Mouse (Mus musculus) left cerebral cortex, adult 11 months (tissue): ENCODE measurements around the gene Stt3b.
"Not testable (repeated sequence)": the region's sequence is repeated elsewhere in the genome, so short reads cannot be mapped to it uniquely, and the experiment has no call there.

Source experiments
- DNase-seq: peaks from one replicate; pipeline ENCODE4 v3.0.0; 2022; ENCODE audit warnings: low spot score

The Stt3b gene

GRCm38 (mm10) chr9:115317049-115317448 is 6.8 kb upstream of the Stt3b start:
- no peak for DNase-seq

DNA sequence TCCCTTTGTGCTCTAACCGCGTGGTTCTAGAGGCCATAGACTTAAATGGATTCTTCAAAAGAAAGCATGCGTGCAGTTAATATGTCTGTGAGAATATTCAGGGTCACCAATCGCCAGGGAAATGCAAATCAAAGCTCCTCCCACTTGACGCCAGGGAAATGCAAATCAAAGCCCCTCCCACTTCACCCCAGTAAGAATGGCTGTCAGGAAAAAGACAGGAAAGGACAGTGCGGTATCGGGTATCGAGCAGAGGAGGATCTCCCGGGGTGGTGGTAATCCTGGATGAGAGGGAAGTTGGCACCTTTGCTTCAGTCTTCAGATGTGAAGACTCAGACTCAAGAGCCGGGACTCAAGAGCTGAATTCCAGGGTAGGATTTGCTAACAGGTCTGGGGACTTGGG is 4.3 kb upstream of the Stt3b start:
- DNase-seq: no peak

- no peak for DNase-seq
Observed at GRCm38 (mm10) chr9:115313830-115314229, 3.6 kb upstream of the Stt3b start.

DNA sequence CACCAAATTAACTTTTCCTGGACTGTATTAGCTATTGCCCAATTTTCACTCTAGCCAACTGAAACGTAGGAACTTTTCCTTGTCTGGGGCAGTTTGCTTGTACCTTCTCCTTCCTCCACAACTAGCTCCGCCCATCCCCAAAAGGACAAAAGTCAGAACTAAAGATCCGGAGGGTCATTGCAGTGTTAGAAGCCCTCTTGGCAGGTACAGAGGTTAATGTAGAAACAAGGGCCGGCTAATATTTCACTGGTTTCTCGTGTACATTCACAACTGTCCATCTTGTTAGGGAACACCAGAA is 951 bp upstream of the Stt3b start:
- no peak for DNase-seq

DNA sequence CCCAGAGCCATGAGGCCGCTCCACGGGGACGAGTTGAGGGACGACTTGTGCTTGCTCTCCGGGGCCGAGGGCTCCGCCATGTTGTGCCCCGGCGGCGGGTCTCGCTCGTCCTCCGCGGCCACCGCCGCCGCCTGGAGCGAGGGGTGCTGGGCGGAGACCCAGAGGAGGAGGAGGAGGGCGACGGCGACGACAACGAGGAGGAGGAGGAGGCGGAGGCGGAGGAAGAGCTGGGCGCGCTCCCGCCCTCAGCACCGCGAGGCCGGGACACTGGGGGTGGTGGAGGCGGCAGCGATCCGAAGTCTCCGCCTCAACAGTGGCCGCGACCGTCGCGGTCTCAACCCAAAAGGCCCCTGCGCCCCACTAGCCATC is 260 bp downstream of the Stt3b start:
- DNase-seq: no peak

- no peak for DNase-seq
Observed at GRCm38 (mm10) chr9:115309381-115309971, 745 bp downstream of the Stt3b start.

DNA sequence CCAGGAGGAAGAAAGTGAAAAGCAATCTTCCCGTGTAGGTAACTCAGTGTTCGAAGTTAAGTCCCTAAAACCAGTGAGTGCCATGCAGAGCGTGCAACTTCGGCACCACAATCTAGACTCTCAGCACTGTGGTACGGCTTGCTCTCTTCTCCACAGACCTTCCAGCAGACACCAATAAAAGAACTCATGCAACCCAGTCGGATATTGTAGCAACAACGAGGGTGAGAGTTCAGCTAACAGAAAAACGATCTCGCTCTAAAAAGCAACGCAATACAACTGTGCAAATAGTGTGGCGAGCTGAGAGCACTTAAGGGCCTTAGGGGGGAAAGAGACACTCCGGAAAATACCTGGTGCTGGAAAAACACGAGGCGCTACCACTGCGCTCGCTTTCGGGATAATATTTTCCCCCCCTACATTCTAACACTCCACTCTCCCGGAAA is 1.3 kb downstream of the Stt3b start:
- DNase-seq: no peak

DNA sequence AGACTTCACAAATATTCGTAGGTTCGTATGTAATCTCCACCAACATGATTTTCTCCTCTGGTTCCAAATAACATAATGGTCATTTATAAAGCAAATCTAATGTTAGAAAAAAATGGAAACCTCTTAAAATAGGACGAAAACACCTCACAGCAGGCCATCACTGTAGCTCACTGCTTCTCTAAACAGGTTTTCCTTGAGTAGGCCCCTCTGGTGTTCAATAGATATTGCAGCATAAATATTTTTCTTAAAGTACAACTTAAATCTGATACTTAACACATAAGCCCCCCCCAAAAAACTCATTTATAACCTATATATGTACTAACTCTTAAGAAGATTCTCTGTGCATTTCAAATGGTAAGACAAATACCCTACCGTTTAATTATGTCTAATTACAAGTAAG is 1.8 kb downstream of the Stt3b start:
- DNase-seq: no peak

GRCm38 (mm10) chr9:115306202-115306601 is 4.0 kb downstream of the Stt3b start:
- DNase-seq: no peak

- DNase-seq: no peak
Observed at GRCm38 (mm10) chr9:115304149-115304548, 6.1 kb downstream of the Stt3b start.

DNA sequence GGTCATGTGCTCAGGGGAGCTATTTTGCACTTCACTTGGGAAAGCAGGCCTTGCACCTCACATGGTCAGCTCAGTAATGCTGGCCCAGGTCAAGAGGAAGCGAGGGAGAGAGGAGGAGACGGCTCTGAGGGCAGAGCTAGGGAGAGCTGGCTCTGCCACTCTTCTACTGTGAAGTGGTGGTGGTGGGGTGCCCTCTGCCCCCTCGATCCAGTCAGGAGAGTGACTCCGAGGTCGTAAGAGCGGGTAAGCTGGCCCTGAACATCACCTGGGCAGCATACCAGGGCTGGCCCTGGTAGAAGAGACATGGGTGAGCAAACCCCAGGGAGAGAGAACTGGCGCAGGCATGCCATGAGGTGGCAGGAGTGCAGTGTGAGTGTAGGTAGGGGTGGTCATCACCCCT is 8.6 kb downstream of the Stt3b start:
- no peak for DNase-seq

DNA sequence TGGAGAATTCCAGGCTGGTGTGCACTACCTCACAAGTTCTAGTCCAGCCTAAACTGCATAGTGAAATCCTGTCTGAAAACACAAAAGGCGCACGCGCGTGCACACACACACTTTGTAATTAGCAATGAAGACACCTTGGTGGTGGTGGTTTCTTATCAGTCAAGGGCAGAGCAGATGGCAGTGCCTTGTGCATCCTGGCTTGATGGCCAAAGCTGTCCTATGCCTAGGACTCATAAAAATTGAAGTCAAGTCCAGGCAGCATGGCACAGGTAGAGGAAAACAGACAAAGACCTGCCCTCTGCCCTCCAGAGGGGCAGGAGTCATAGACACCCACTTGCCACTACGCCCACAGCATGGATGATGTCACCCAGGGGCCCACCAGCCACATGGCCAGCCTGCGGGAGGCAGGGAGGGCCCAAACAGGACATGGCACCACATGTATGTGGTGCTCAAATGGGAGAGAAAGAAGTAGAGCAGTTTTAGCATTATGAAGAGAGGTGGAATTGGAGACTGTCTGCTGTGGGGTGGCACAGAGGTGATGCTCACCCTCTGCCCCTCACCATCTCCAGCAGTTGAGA is 9.1 kb downstream of the Stt3b start:
- DNase-seq: no peak

DNA sequence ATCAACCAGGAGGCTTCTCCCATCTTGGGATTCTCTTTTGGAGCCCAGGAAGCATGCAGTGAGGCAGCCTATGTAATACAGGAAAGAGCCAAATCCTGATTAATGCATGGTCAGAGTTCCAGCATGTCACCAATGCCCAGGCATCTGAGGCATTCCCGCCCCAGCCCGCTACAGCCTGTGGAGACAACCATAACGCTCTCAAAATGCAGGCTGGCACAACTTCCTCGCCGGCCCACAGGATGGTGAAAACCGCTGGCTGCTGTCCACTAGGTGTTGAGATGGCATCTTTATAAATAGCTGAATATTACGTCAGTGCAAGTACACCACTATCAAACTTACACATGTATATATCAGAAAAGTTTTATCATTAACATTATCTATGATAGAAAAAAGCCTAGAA is 13.5 kb downstream of the Stt3b start:
- DNase-seq: no peak

DNA sequence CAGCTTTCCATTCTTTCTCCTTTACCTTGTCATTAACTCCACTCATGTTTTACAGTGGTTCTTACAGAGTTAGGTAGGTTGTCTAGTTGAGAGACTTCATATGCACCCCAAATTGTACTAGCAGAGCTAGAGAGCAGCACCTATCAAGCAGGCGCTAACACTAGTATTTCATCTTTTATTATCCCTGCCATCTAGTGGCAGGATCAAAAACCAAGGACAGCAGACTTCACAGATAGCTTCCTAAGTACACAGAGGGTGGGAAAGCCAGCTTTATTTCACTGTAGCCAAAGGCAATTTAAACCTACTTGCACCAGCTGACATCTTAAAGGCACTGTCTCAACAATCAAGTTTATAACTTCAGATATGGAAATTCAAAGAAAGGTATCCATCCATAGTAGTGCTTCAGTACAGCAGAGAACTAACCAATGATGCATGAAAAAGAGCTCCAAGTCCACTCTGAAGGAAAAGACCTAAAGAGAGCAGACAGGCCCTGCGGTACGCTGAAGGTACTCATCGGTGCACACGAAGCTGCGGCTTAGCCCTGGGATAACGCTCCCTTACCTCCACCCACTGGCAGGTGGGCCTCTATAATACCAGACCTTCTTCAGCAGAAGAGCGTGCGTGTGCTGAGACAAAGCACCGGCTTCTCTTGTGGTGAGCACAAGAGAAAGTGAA is 16.2 kb downstream of the Stt3b start:
- DNase-seq: no peak

GRCm38 (mm10) chr9:115287774-115288434 is 22.3 kb downstream of the Stt3b start:
- no peak for DNase-seq

- DNase-seq: no peak
Observed at GRCm38 (mm10) chr9:115284385-115284784, 25.8 kb downstream of the Stt3b start.

DNA sequence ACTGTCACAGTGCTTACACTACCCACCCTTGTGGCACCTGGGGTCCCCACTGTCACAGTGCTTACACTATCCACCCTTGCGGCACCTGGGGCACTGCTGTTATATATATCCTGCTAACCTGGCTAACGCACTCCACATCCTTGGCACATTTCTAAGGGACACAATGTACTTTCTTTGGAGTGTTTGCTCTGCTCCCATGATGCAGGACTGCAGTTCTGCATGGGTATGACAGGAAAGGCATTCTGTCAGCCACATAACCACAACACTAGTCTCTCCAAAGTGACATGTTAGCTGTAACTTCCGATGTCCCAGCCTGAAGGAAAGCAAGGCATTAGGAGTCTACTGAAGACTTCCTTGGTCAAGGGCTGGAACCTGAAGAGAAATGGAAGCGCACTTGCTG is 26.8 kb downstream of the Stt3b start:
- DNase-seq: no peak

GRCm38 (mm10) chr9:115278641-115279040 is 31.6 kb downstream of the Stt3b start:
- no peak for DNase-seq

DNA sequence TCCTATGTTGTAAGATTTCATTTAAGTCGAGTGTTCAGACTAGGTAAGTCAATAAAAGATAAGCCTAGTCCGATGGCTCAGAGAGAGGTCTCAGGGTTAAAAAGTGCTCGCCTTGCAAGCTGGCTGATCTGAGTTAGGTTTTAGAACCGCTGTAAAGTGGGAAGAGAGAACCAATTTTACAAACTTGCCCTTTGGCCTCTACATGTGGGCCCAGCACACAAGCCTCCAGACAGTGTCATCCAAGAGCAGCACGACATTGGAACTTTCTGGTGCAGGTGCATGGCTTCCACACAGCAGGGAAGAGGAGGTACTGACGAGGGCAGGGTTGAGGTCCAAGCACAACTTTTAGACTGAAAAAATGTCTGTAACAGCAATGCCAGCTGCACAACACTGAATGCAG is 35.4 kb downstream of the Stt3b start:
- no peak for DNase-seq

GRCm38 (mm10) chr9:115273095-115273649 is 37.0 kb downstream of the Stt3b start:
- DNase-seq: no peak

- DNase-seq: not testable (repeated sequence)
Observed at GRCm38 (mm10) chr9:115272451-115272850, 37.8 kb downstream of the Stt3b start.

GRCm38 (mm10) chr9:115271556-115271955 is 38.7 kb downstream of the Stt3b start:
- no peak for DNase-seq

DNA sequence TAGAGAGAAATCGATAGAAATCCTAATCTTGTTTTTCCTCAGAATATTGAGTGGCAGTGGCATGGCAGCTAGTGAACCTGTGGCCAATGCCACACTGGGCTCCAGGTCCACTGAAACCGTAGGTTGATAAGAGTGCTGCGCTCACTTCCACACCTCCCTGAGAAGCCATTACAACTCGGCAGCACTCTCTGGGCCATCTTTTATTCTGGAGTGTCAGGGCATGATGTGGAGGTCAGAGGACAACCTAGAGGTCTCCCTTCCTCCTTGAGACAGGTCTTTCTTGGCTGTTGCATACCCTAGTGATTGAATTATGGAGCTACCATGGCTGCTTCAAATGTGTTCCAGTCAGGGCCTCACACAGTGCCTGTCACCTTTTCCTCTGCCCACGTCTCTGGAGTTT is 48.3 kb downstream of the Stt3b start:
- DNase-seq: no peak
